Mouse (Mus musculus): Measurements from ENCODE around the gene Cenps. TPM values are rescaled to one million over a fixed set of nuclear protein-coding genes. Genes with fewer than 3 reads are reported as not detected.
A peak's percentile ranks its signal among the peaks of the same experiment; 100 is the strongest.

The Cenps gene
- 64.8 and 69.1 TPM in 2 replicates for polyA plus RNA-seq (2016; fragmentation: Nextera tagmentation; extraction: Ambion mirVana)

DNA sequence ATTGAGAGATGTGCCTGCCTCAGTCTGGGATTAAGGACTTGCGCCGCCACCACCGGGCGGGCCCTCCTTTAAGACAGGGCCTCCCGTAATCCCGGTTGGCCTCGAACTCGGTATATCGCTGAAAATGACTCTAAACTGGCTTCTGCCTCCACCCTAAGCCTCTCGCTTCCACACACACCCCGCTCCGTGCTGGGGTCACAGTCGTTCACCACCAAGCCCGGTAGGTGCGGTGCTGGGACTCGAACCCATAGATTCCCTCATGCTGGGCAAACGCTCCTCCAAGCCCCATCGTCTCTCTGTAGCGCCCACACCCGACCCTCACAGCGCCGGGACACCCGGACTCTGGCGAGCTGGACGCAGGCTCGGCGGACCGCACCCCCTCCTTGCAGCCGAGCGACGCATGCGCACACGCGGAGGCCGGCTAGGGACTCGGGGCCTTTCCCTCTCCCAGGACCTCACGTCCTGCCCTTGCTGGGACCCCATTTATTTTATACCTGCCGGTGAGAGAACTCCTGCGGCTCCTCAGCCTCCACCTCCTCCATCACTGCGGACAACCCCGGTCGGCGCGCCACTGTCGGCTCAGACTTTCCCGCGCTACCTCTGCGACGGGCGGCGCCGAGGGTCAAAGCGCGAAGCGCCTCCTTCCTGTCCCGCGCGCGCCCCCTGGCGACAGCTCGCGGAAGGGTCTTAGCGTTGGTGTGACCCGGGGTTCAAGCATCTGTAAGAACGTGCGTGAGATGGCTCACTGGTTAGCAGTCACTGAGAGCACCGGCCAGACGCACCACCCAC lies at the start of gene Cenps:
Cenps (minus strand) TSS at position 648 of the 789 bp plus-strand sequence.
- peaks cover 25% of the 10 kb centered on the region for H3K36me3 ChIP-seq (replicated peaks)
- peaks cover 19% of the 10 kb centered on the region for H3K4me1 ChIP-seq
- peak within 1 kb of the TSS; percentile 93 for H3K27ac ChIP-seq
- WGBS: under 1% methylated on average over 68 of the region's 68 CpGs
- DNase-seq (ENCODE audit: extremely low spot score, low spot score): peak; percentile 95
- H3K27me3 ChIP-seq (ENCODE audit: poor library complexity, severe bottlenecking): no peaks in the 10 kb centered on the region
- H3K4me3 ChIP-seq: peak within 1 kb of the TSS; percentile 66
- no peaks in the 10 kb centered on the region for H3K9me3 ChIP-seq

DNA sequence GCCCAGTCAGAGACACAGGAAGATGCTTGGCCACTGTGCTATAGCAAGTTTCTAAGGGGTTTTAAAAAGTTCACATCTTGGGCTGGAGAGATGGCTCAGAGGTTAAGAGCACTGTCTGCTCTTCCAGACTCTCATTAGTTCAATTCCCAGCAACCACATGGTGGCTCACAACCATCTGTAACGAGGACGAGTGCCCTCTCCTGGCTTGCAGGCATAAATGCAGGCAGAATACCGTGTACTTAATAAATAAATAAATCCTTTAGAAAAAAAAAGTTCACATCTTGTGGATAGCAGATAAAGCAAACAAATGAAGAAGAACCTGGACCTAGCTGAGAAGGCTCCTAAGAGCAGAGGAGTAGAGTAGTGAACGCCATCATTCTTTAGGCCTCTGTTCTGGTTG lies 45.3 kb upstream of the Cenps start:
- Histone ChIP-seq H3K4me3 (no peak overlapping the region), H3K27ac (no peak overlapping the region), H3K27me3 (ENCODE audit: poor library complexity, severe bottlenecking) (no peaks in the 10 kb centered on the region), H3K9me3 (no peaks in the 10 kb centered on the region), H3K4me1 (peaks cover 10% of the 10 kb centered on the region), H3K36me3 (replicated peaks) (peaks cover 96% of the 10 kb centered on the region)
- 51% methylated on average over 4 of the region's 4 CpGs for WGBS
- DNase-seq (ENCODE audit: extremely low spot score, low spot score): no peak

DNA sequence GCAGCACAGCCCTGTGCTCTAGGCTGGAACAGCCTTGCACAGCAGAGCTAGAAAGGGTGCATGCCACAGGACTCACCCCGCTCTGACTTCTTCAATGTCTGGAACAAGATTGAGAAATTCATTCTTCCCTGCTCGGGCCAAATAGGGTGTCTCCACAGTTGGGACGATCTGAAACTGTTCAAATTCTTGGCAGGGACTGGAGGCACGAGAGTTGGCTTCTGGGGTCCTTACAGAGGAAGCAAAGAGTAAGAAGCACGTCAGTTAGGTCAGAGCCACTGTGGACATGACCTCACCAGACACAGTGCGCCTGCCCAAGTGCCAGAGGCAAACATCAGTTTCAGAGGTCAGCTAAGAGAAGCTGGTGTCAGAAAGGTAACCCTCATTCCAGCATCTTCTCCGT lies 44.8 kb upstream of the Cenps start:
- DNase-seq (ENCODE audit: extremely low spot score, low spot score): no peak
- H3K4me1 ChIP-seq: peaks cover 15% of the 10 kb centered on the region
- H3K27ac ChIP-seq: no peak overlapping the region
- H3K9me3 ChIP-seq: no peaks in the 10 kb centered on the region
- WGBS: 92% methylated on average over 7 of the region's 7 CpGs
- no peak overlapping the region for H3K4me3 ChIP-seq
- no peaks in the 10 kb centered on the region for H3K27me3 ChIP-seq (ENCODE audit: poor library complexity, severe bottlenecking)
- H3K36me3 ChIP-seq (replicated peaks): peaks cover 91% of the 10 kb centered on the region

GRCm38 (mm10) chr4:149179573-149179972 lies 42.1 kb upstream of the Cenps start:
- DNase-seq (ENCODE audit: extremely low spot score, low spot score): no peak
- H3K9me3 ChIP-seq: no peaks in the 10 kb centered on the region
- no peak overlapping the region for H3K27ac ChIP-seq
- WGBS: 62% methylated on average over 4 of the region's 4 CpGs
- peaks cover 86% of the 10 kb centered on the region for H3K36me3 ChIP-seq (replicated peaks)
- H3K27me3 ChIP-seq (ENCODE audit: poor library complexity, severe bottlenecking): no peaks in the 10 kb centered on the region
- H3K4me3 ChIP-seq: no peak overlapping the region
- H3K4me1 ChIP-seq: peaks cover 23% of the 10 kb centered on the region

DNA sequence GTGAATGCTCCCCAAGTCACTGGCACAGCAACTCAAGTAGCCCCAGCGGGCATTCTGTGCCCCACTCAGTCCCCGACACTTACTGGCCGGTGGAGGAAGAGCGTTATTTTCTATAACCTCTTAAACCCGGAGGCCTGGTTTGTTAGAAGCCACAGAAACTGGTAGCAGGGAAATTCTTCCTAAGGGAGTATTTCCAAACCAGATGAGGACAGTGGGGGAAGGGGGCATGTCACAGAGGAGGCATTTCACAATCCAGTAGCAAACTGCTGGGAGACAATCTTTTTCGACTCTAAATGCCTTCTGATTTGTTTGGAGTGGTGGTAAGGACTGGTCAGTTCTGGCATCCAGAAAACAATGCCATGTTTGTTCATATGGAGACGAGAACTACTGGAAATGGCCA lies 41.7 kb upstream of the Cenps start:
- no peak overlapping the region for H3K4me3 ChIP-seq
- WGBS: 90% methylated on average over 7 of the region's 7 CpGs
- H3K36me3 ChIP-seq (replicated peaks): peaks cover 82% of the 10 kb centered on the region
- no peaks in the 10 kb centered on the region for H3K9me3 ChIP-seq
- no peaks in the 10 kb centered on the region for H3K27me3 ChIP-seq (ENCODE audit: poor library complexity, severe bottlenecking)
- DNase-seq (ENCODE audit: extremely low spot score, low spot score): no peak
- peak overlapping the region; percentile 44; the same call in 1 of the 2 replicates for H3K27ac ChIP-seq
- H3K4me1 ChIP-seq: peaks cover 23% of the 10 kb centered on the region

DNA sequence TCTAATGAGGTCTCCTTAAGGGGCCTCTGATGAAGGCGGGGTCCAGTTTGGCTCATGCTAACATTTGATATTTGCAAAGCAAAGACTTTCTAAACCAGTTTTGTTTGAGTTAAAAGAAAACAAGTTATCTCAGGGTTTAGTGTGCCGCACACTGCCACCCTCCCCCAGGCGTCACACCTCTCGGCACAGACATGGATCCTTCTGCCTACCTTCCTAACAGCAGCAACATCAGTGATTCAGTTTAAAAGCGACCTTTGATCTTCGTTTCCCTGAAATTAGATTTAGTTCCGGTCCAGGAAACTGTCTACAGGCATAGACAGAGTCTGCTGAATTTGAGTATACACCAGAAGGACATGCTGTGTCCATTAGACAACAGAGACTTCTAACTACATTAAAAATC lies 40.9 kb upstream of the Cenps start:
- 82% methylated on average over 7 of the region's 7 CpGs for WGBS
- H3K27me3 ChIP-seq (ENCODE audit: poor library complexity, severe bottlenecking): no peaks in the 10 kb centered on the region
- peaks cover 26% of the 10 kb centered on the region for H3K4me1 ChIP-seq
- H3K4me3 ChIP-seq: no peak overlapping the region
- no peaks in the 10 kb centered on the region for H3K9me3 ChIP-seq
- peaks cover 73% of the 10 kb centered on the region for H3K36me3 ChIP-seq (replicated peaks)
- H3K27ac ChIP-seq: no peak overlapping the region
- DNase-seq (ENCODE audit: extremely low spot score, low spot score): no peak

- Histone ChIP-seq H3K4me1 (peaks cover 29% of the 10 kb centered on the region), H3K36me3 (replicated peaks) (peaks cover 61% of the 10 kb centered on the region), H3K27ac (no peak overlapping the region), H3K9me3 (no peaks in the 10 kb centered on the region), H3K4me3 (no peak overlapping the region), H3K27me3 (ENCODE audit: poor library complexity, severe bottlenecking) (no peaks in the 10 kb centered on the region)
- WGBS: 54% methylated on average over 5 of the region's 5 CpGs
- DNase-seq (ENCODE audit: extremely low spot score, low spot score): no peak
These were observed 39.6 kb upstream of the Cenps start for GRCm38 (mm10) chr4:149177046-149177445.

DNA sequence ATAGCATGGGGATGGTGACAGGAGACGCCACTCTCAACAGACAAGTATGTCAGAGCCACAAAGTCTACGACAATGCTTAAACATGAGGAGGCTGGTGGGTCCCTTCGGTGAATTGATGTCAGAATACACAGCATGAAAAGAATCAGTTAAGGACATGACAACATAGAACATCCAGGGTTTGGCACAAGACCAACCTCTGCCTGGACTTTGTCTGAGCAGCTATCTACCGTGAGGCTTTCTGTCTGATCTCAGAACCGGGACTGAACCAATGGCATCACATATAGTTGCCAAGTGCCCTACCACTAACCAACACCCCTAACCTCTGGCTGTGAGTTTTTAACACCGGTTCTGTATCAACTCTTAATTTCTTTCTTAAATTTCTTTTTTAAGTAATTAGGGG lies 39.2 kb upstream of the Cenps start:
- no peak for DNase-seq (ENCODE audit: extremely low spot score, low spot score)
- H3K4me1 ChIP-seq: peaks cover 29% of the 10 kb centered on the region
- H3K27ac ChIP-seq: no peak overlapping the region
- H3K27me3 ChIP-seq (ENCODE audit: poor library complexity, severe bottlenecking): no peaks in the 10 kb centered on the region
- H3K36me3 ChIP-seq (replicated peaks): peaks cover 57% of the 10 kb centered on the region
- no peak overlapping the region for H3K4me3 ChIP-seq
- WGBS: 92% methylated on average over 6 of the region's 6 CpGs
- H3K9me3 ChIP-seq: no peaks in the 10 kb centered on the region

DNA sequence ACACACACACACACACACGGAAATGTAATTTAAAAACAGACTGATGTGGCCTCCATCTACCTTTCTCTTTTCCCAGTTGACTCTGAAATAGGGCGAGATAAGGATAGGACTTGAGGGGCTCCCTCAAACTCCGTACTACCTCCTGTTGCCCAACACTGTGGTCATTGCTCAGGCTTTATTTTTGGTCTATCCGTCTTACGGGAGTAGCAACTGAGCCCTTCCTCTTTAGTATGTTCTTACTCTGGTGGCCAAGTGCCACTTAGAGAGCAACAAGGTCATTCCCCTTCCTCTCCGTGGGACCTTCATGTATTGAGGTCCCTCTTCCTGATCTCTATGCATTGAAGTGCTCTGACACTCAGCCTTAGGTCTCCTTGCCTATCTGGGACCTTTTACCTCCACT lies 36.2 kb upstream of the Cenps start:
- no peak overlapping the region for H3K4me3 ChIP-seq
- no peak overlapping the region for H3K27ac ChIP-seq
- WGBS: 92% methylated on average over 6 of the region's 6 CpGs
- H3K27me3 ChIP-seq (ENCODE audit: poor library complexity, severe bottlenecking): no peaks in the 10 kb centered on the region
- no peaks in the 10 kb centered on the region for H3K9me3 ChIP-seq
- H3K36me3 ChIP-seq (replicated peaks): peaks cover 27% of the 10 kb centered on the region
- H3K4me1 ChIP-seq: peaks cover 26% of the 10 kb centered on the region
- no peak for DNase-seq (ENCODE audit: extremely low spot score, low spot score)

GRCm38 (mm10) chr4:149172666-149173065 lies 35.2 kb upstream of the Cenps start:
- peaks cover 20% of the 10 kb centered on the region for H3K36me3 ChIP-seq (replicated peaks)
- H3K9me3 ChIP-seq: no peaks in the 10 kb centered on the region
- no peak overlapping the region for H3K4me3 ChIP-seq
- DNase-seq (ENCODE audit: extremely low spot score, low spot score): no peak
- H3K4me1 ChIP-seq: peaks cover 24% of the 10 kb centered on the region
- no peaks in the 10 kb centered on the region for H3K27me3 ChIP-seq (ENCODE audit: poor library complexity, severe bottlenecking)
- 0 out of 2 replicates have a peak overlapping the region, but pooled peaks have one; percentile 51 for H3K27ac ChIP-seq
- WGBS: 82% methylated on average over 2 of the region's 2 CpGs

DNA sequence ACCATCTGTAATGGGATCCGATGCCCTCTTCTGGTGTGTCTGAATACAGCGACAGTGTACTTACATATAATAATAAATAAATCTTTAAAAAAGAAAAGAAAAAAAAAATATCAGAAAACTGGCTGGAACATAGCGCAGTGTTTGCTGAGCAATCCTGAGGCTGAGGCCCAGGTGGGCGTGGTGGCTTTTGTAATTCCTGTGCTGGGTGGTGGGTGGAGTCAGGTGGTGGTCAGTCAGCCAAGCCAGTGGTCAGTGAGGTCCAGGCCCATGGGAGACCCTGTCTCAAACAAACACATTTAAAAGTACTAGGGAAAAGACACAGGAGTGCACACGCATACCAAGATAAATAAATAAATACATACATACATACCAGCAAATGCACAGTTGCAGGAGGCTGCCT lies 34.7 kb upstream of the Cenps start:
- H3K4me3 ChIP-seq: no peak overlapping the region
- peaks cover 24% of the 10 kb centered on the region for H3K4me1 ChIP-seq
- H3K9me3 ChIP-seq: no peaks in the 10 kb centered on the region
- H3K36me3 ChIP-seq (replicated peaks): peaks cover 18% of the 10 kb centered on the region
- no peaks in the 10 kb centered on the region for H3K27me3 ChIP-seq (ENCODE audit: poor library complexity, severe bottlenecking)
- H3K27ac ChIP-seq: no peak overlapping the region
- no peak for DNase-seq (ENCODE audit: extremely low spot score, low spot score)
- WGBS: 87% methylated on average over 5 of the region's 5 CpGs

GRCm38 (mm10) chr4:149171581-149171981 lies 34.2 kb upstream of the Cenps start:
- Histone ChIP-seq H3K27me3 (ENCODE audit: poor library complexity, severe bottlenecking) (no peaks in the 10 kb centered on the region), H3K9me3 (no peaks in the 10 kb centered on the region), H3K4me3 (no peak overlapping the region), H3K4me1 (peaks cover 21% of the 10 kb centered on the region), H3K27ac (no peak overlapping the region), H3K36me3 (replicated peaks) (peaks cover 14% of the 10 kb centered on the region)
- no peak for DNase-seq (ENCODE audit: extremely low spot score, low spot score)
- WGBS: 86% methylated on average over 5 of the region's 5 CpGs

DNA sequence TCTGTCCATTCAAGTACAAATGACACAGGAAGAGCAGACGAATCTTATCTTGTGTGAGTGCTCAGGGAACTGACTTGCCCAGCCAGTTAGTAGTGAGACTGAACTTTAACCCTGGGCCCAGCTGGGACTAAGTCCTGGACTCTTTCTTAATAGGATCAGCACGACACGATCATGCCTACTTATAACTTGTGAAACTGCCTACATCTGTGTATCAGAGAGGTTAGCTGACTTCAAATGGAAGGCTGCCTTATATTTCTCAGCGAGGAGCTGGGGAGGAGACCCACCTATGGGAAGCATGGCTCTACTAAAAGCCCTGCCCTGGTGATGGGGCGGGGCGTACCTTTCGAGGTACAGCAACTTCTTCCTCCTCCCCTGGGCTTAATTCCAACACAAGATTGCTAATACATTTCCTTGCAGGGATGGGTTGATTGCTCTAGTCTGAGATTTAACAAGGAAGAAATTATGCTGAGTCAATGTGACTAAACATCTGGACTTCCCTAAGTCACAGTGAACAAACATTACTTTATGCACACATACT lies 33.0 kb upstream of the Cenps start:
- Histone ChIP-seq H3K27me3 (ENCODE audit: poor library complexity, severe bottlenecking) (no peaks in the 10 kb centered on the region), H3K9me3 (no peaks in the 10 kb centered on the region), H3K27ac (no peak overlapping the region), H3K4me3 (no peak overlapping the region), H3K36me3 (replicated peaks) (peaks cover 6% of the 10 kb centered on the region; the same call in 1 of the 2 replicates), H3K4me1 (peaks cover 28% of the 10 kb centered on the region)
- no peak for DNase-seq (ENCODE audit: extremely low spot score, low spot score)
- WGBS: 74% methylated on average over 7 of the region's 7 CpGs

Measured in forebrain, embryonic 10.5 days (tissue).